Mouse (Mus musculus) myocyte (in vitro differentiated cells): Measurements from ENCODE around the gene Nat9.

Experiments
- MYOD1 ChIP-seq, 3 experiments: IDR thresholded peaks; one replicate each; pipeline ENCODE4 v1.6.1; 2011; ENCODE audit warnings: control low read depth in 2 of 3, low read depth in 2 of 3, mild to moderate bottlenecking in 2 of 3, moderate library complexity in 1 of 3; ENCODE audit not compliant: insufficient read length in 2 of 3, control insufficient read depth in 1 of 3
- MYOG ChIP-seq, 3 experiments: IDR thresholded peaks; one replicate each; pipeline ENCODE4 v1.6.1; 2011; ENCODE audit warnings: control low read depth in 2 of 3, low read depth in 2 of 3, mild to moderate bottlenecking in 2 of 3; ENCODE audit not compliant: insufficient read length in 2 of 3, control insufficient read depth in 1 of 3, insufficient read depth in 1 of 3
- POLR2A ChIP-seq: IDR thresholded peaks from one replicate; pipeline ENCODE4 v1.6.1; 2011; ENCODE audit warnings: low read depth, mild to moderate bottlenecking, control low read depth, moderate library complexity; ENCODE audit not compliant: insufficient read length
- POLR2AphosphoS2 ChIP-seq: IDR thresholded peaks from one replicate; pipeline ENCODE4 v1.6.1; 2011; ENCODE audit warnings: low read depth, control low read depth; ENCODE audit not compliant: insufficient read length
- TCF12 ChIP-seq: IDR thresholded peaks from one replicate; pipeline ENCODE4 v1.6.1; 2011; ENCODE audit warnings: mild to moderate bottlenecking, control low read depth; ENCODE audit not compliant: poor library complexity, insufficient read depth, severe bottlenecking
- TCF3 ChIP-seq: IDR thresholded peaks from one replicate; pipeline ENCODE4 v1.6.1; 2011; ENCODE audit warnings: low read depth, control low read depth; ENCODE audit not compliant: insufficient read length
- USF1 ChIP-seq: IDR thresholded peaks from one replicate; pipeline ENCODE4 v1.6.1; 2011; ENCODE audit warnings: low read depth, mild to moderate bottlenecking, control low read depth, moderate library complexity

DNA sequence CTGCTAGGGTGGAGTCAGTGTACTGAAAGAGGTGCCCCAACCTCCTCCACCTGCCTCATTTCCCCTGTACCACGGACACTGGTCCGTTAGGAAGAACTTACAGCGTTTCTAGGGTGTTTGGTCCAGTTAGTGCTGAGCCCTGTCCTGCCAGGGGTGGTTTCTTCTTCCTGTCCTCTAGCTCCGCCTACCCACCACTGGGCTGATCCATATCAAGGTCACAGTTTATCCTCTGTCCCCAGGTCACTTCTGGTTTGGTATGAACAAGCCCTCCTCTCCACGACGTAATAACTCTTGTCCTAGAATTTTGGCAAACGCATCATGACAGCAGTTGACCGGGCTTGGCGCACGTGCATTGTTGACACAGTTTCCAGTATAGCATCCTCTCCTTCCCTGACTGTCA lies 32.0 kb upstream of the Nat9 start:
- TF ChIP-seq POLR2A (no peak), TCF3 (no peak), POLR2AphosphoS2 (no peak), MYOG (IDR thresholded peaks at IDR 0.05; ENCODE audit: control insufficient read depth in 1 of 3, insufficient read depth in 1 of 3, insufficient read length in 2 of 3, low read depth in 2 of 3) (no peak), TCF12 (no peak), MYOD1 (IDR thresholded peaks at IDR 0.05; ENCODE audit: control insufficient read depth in 1 of 3, insufficient read length in 2 of 3, low read depth in 2 of 3) (no peak), USF1 (no peak)
